Mouse (Mus musculus): ENCODE measurements around the gene Trim9.

The Trim9 gene

GRCm38 (mm10) chr12:70213601-70214000 lies 133.8 kb downstream of the Trim9 start:
- DNase-seq (ENCODE audit: low spot score) = no peak

GRCm38 (mm10) chr12:70212501-70212900 lies 134.9 kb downstream of the Trim9 start:
- no peak for DNase-seq (ENCODE audit: low spot score)

DNA sequence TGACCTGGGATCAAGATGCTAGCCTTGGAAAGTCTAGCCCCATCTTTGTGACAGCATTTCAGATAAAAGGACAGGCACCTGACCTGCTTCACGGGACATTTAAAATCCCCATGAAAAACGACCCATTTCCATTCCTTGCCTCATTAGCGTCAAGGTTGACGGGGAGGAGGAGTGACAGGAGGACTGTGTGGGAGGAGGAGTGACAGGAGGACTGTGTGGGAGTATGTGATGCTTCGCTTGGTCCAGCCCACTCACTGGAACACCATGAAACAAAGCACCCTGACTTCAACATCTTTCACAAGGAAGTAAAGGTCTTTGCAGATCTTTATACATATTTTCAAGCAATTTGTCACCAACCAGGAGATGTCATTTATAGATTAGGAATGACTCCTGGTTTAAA lies 139.2 kb downstream of the Trim9 start:
- DNase-seq (ENCODE audit: low spot score) = no peak

DNA sequence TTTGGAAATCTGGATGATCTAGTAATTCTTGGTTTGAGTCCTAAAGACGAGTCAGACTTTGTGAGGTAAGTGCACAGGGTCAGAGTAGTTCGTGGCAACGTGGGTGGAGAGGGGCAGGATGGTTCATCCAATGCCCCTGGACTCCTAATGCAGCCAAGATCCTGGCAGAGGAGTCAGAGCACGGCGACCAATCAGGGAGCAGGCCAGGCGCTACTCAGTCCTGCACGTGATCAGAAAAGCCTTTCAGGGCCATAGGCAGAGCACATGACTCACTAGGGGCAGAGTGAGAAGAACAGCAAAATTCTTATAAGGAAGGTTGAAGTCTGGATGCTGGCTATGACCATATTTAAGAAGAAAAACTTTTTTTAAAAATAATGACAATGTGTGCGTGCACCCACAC lies 143.0 kb downstream of the Trim9 start:
- no peak for DNase-seq (ENCODE audit: low spot score)

- no peak for DNase-seq (ENCODE audit: low spot score)
Measured at GRCm38 (mm10) chr12:70201926-70202529, 145.4 kb downstream of the Trim9 start.

GRCm38 (mm10) chr12:70196341-70196740 lies 151.1 kb downstream of the Trim9 start:
- DNase-seq (ENCODE audit: low spot score) = no peak

DNA sequence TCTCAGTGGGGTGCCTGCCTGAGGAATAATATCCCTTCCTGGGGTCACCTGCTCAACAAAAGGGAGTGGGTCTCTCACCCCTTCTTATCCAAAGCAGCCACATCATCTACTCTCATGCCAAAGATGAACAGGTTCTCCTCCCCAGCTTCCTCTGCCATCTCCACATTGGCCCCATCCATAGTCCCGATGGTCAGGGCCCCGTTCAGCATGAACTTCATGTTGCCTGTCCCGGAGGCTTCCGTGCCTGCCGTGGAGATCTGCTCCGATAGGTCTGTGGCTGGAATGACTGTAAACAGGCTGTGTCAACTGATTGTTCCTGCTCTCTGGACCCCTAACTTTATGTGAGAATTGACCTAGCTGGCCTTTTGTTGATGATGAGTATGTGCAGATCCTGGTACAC lies 152.0 kb downstream of the Trim9 start:
- DNase-seq (ENCODE audit: low spot score) = no peak

Data from testis, postnatal 14 days (tissue).